Mouse (Mus musculus): ENCODE measurements at regions not wholly inside any gene's neighbourhood (a gene's known extent, or its start where the extent isn't known, plus 50 kb on each side); places are given as distances from the start of the nearest gene placed in this dataset.

DNA sequence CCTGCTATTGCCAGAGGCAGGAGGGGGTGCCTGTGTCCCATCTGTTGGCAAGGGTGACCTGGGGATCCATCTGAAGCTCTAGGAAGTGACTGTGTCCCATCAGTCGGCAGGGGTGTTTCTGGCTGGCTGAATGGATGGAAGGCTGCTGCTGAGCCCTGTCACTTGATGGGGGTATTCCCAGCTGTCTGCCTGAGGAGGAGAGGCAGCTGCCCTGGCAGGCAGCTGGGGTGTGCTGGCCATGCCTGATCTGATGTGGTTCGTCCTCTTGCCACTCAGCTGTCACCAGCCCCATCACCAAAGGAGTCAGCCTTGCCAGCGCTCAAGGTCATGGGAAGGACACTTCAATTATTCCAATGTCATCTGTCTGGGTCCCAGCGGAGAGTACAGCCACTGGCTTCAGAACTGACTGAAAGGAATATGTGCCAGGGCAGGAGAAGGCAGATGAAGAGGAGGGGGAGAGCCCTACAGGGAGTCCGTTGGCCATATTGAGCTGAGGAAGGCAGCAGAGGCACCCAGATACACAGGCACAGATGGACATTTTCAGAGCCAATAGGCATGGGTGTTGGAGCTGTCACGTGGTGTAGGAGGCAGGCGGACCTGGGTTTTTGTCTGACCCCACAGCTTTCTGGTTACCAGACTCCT lies 89.3 kb downstream of the Efnb1 start:
- Histone ChIP-seq H3K4me1 (ENCODE audit: control insufficient read depth, insufficient read depth, insufficient read length, low read length) (peaks cover 7% of the 10 kb centered on the region), H3K27ac (replicated peaks; ENCODE audit: low read depth, low read length) (no peak overlapping the region), H3K4me3 (ENCODE audit: insufficient read depth, low read depth, low read length) (no peak overlapping the region)

DNA sequence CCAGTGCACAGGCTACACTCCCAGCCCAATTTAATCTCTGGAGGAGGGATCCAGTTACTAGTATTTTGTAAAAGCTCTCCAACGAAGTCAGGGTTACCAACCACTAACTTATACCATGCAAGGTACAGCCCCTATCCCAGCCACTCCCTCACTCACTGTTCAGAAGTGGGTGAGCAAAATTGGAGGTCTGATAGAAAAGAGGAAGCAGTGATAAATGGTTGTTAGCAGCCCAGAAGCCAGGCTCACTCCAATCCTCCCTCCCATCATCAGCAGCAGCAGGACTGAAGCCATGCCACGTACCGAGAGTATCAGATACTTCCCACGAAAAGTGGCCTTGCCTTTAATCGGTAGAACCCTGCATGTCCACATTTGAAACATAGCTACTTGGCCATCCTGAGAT lies 86.1 kb downstream of the Efnb1 start:
- H3K27ac ChIP-seq (replicated peaks; ENCODE audit: low read depth, low read length) = no peak overlapping the region
- H3K4me3 ChIP-seq (ENCODE audit: insufficient read depth, low read depth, low read length) = no peak overlapping the region
- H3K4me1 ChIP-seq (ENCODE audit: control insufficient read depth, insufficient read depth, insufficient read length, low read length) = peaks cover 8% of the 10 kb centered on the region

DNA sequence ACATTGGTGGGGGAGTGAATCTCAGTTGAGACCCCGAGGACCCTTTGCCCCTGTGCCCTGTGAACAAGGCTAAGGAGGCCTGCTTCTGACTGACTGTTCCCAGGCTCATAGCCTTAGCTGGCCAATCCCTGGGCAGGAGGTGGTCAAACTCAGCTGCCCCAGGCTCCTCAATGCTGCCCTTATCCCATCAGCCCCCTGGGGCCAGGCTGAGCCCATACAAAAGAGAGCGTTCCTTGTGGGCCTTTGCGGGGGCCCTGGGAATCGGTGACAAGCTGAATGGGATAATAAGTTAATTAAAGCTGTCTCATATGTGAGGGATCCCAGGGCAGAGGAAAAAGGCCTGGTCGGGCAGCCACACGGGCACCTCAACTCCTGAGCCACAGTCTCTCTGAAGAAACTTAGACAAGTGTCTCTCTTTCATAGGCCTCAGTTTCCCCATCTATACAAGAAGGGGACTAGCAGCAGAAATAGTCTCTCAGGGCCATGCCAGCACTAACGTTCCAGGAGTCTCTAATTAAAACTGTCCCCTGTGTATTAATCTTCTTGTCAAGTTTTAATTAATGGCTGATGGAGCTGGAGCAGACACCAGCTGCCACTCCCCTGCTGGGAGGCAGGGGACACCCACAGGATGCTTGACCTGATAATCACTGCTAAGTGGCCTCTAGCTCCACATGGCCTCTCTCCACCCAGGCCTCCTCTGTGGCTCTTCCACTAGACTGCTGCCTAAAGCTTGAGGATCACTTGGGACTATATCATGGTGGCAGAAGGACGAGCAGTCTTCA lies 84.9 kb downstream of the Efnb1 start:
- Histone ChIP-seq H3K4me3 (ENCODE audit: insufficient read depth, low read depth, low read length) (no peak overlapping the region), H3K4me1 (ENCODE audit: control insufficient read depth, insufficient read depth, insufficient read length, low read length) (peaks cover 5% of the 10 kb centered on the region), H3K27ac (replicated peaks; ENCODE audit: low read depth, low read length) (no peak overlapping the region)

DNA sequence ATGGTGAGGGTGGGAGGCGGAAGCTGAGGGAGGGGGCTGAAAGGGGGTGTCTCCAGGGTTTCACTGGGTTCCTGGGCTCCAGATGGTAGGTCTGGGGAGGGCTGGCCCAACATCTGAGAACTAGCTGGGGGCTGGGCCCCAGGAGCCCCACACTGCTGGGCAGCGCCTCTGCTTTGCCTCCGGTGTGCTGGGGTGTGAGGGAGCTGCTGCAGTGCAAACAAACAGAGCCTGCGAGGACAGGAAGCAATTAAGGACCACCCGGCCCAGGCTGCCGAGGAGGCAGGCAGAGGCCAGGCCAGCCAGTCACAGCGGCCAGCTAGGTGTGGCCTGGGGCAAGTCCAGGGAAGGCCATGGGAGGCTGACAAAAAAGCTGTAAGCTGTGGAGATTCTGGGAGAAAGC lies 82.3 kb downstream of the Efnb1 start:
- Histone ChIP-seq H3K4me1 (ENCODE audit: control insufficient read depth, insufficient read depth, insufficient read length, low read length) (peaks cover 7% of the 10 kb centered on the region), H3K27ac (replicated peaks; ENCODE audit: low read depth, low read length) (peak overlapping the region; percentile 84)

DNA sequence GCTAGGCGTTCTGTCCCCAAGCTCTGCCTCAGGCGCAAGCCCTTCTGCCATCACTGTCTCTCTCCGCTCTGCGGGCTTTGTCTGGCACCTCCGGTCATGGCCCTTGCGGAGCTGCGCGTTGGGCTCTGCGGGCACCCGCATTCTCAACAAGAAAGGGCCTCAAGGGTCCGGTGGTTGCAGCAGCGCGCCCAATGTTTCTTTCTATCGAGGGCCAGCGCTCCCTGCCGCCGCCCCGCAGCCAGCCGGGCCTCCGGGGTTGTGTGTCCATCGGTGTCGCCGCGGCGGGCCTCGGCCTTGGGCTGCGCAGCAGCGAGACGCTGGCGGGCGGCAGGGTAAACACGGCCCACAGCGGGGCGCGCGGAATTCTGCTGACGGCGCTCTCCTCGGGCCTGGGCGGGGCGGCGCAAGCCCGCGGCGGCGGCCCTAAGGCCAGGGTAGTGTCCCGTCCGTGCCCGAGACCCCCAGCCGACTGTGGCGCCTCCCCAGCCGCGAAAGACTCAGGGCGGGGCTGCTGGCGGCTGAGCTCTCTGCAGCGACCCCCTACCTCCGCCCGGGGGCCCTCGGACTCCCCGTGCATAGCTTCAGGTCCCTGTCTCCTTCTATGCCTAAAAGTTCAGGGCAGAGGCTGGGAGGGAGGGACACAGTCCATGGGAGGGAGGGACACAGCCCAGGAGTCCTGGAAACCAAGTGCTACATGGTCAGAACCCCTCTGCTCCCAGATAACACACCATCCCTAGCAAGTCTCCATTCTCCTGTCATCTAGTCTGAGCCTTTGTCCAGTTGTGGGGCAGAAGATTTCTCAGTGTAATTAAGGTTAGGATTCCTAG lies 80.9 kb downstream of the Efnb1 start:
- Histone ChIP-seq H3K4me3 (ENCODE audit: insufficient read depth, low read depth, low read length) (peak overlapping the region; percentile 69), H3K4me1 (ENCODE audit: control insufficient read depth, insufficient read depth, insufficient read length, low read length) (peaks cover 7% of the 10 kb centered on the region), H3K27ac (replicated peaks; ENCODE audit: low read depth, low read length) (peak overlapping the region; percentile 89)

More for the DNA sequence above, 82.3 kb downstream of the Efnb1 start:
- no peak overlapping the region for H3K4me3 ChIP-seq (ENCODE audit: insufficient read depth, low read depth, low read length)

DNA sequence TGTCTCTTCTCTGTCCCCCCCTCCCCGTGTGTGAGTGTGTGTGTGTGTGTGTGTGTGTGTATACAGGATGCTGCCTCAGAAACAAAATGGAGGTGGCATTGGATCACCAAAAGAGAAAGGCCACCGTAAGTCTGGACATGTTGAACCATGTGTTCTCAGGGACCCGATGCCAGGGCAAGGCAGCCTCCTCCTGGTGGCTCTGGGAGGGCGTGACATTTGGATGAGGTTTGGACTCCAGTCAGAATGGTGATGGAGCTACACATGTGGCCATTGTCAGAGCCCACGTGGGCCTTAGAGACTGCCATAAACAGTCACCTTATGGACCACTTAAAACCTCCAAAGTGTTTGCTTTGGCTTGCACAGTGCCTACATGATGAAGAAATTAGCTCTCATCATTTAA lies 80.0 kb downstream of the Efnb1 start:
- Histone ChIP-seq H3K4me3 (ENCODE audit: insufficient read depth, low read depth, low read length) (no peak overlapping the region), H3K27ac (replicated peaks; ENCODE audit: low read depth, low read length) (no peak overlapping the region), H3K4me1 (ENCODE audit: control insufficient read depth, insufficient read depth, insufficient read length, low read length) (peaks cover 7% of the 10 kb centered on the region)

DNA sequence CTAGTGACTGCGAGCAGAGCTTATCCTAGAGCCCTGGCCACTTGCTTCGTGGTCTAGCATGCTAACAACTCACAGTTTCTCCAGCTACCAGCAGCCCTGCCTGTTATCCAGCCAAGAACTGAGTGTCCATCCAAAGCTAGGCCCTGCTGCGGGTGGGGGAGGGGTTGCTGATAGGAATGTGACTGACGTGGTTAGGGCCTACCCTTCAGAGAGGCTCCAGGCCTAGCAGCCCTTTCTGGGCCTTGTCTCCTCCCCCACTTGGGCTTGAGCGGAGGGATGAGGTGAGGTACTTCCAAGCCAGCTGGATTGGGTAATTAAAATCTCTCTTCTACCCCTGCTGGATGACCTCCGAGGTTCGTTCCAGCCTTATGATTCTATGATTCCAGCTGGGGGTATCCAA lies 79.2 kb downstream of the Efnb1 start:
- peaks cover 7% of the 10 kb centered on the region for H3K4me1 ChIP-seq (ENCODE audit: control insufficient read depth, insufficient read depth, insufficient read length, low read length)
- H3K27ac ChIP-seq (replicated peaks; ENCODE audit: low read depth, low read length) = no peak overlapping the region
- H3K4me3 ChIP-seq (ENCODE audit: insufficient read depth, low read depth, low read length) = no peak overlapping the region

DNA sequence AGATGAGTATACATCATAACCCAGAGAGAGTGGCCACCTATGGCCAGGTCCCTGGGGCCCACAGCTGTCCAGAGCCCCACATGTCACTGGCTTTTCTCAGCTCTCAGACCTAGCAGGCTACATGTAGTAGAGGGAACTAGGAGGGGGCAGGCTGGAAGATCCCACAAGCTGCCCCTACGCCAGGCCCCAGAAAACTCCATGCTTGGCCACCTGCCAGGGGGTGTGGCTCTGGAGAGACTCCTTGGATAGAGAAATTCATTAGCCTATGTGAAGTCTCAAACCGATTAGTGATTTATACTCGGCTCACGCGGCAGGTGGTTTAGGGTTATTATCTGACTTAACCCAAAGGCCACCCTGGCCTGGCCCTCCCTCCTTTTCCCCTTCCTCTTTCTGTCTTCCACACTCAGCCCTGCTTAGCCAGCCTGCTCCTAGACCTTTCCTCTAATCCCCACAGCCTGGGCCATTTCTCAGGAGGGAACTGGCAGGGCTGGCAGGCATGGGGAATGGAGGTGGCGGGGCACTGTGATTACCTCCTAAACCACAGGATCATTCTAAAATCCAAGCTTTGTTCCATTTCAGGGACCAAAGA lies 77.7 kb downstream of the Efnb1 start:
- Histone ChIP-seq H3K4me3 (ENCODE audit: insufficient read depth, low read depth, low read length) (no peak overlapping the region), H3K27ac (replicated peaks; ENCODE audit: low read depth, low read length) (no peak overlapping the region), H3K4me1 (ENCODE audit: control insufficient read depth, insufficient read depth, insufficient read length, low read length) (peaks cover 7% of the 10 kb centered on the region)

DNA sequence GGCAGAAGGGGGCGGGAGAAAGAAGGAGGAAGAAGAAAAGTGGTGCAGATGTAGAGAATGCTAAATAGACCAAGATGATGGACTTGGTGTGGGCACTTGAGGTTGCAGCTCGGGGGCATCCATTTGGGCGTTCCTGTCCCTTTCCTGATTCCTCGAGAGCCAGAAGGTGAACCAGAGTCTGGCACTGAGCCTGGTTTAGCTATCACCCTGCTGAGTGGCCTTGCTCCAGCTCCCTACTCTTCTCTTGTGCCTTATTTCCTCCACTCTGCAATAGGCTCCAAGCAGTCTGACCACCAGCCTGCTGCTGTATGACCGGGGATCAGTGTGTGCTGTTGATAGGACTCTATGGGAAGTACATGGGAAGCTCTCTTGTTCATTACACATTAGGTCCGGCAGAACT lies 68.1 kb downstream of the Efnb1 start:
- Histone ChIP-seq H3K27ac (replicated peaks; ENCODE audit: low read depth, low read length) (no peak overlapping the region), H3K4me3 (ENCODE audit: insufficient read depth, low read depth, low read length) (no peak overlapping the region), H3K4me1 (ENCODE audit: control insufficient read depth, insufficient read depth, insufficient read length, low read length) (peaks cover 13% of the 10 kb centered on the region)

DNA sequence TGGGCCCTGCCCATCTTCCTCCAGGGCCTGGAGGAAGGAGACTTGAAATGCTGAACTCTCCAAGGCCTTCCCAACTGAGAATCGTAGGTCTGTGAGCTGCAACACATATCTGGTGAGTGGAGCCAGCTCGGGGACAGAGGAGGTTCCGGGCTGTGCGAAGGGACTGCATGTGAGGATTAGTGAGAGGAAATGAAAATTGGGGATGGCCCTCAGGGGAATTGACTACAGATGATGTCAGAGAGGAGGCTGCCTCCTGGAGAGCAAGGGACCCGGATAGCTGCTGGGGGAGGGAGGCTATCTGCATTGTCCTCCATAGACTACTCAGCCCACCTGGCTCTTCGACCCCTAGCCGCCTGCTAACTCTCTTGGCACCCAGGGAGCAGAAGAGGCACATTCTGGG lies 65.2 kb downstream of the Efnb1 start:
- no peak overlapping the region for H3K4me3 ChIP-seq (ENCODE audit: insufficient read depth, low read depth, low read length)
- peaks cover 13% of the 10 kb centered on the region for H3K4me1 ChIP-seq (ENCODE audit: control insufficient read depth, insufficient read depth, insufficient read length, low read length)
- H3K27ac ChIP-seq (replicated peaks; ENCODE audit: low read depth, low read length) = peak overlapping the region; percentile 98

DNA sequence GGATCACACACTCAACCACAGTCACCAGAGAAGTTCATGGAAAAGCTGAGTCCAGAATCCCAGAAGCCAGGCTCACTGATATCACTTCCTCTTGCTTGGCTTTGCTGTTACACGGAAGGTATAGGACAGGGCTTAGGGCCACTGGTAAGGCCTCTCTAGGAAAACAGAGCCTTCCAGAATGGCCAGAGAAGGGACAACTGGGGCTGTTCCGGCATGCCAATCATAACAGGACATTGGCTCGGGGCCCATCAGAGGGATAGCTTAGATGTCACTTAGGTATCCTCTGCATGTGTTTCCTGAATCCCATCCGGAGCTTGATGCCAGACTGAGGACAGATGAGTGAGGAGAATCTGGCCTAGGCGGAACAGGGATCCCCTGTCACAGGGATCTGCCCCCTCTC lies 63.7 kb downstream of the Efnb1 start:
- Histone ChIP-seq H3K27ac (replicated peaks; ENCODE audit: low read depth, low read length) (peak overlapping the region; percentile 98), H3K4me3 (ENCODE audit: insufficient read depth, low read depth, low read length) (no peak overlapping the region), H3K4me1 (ENCODE audit: control insufficient read depth, insufficient read depth, insufficient read length, low read length) (peaks cover 13% of the 10 kb centered on the region)

DNA sequence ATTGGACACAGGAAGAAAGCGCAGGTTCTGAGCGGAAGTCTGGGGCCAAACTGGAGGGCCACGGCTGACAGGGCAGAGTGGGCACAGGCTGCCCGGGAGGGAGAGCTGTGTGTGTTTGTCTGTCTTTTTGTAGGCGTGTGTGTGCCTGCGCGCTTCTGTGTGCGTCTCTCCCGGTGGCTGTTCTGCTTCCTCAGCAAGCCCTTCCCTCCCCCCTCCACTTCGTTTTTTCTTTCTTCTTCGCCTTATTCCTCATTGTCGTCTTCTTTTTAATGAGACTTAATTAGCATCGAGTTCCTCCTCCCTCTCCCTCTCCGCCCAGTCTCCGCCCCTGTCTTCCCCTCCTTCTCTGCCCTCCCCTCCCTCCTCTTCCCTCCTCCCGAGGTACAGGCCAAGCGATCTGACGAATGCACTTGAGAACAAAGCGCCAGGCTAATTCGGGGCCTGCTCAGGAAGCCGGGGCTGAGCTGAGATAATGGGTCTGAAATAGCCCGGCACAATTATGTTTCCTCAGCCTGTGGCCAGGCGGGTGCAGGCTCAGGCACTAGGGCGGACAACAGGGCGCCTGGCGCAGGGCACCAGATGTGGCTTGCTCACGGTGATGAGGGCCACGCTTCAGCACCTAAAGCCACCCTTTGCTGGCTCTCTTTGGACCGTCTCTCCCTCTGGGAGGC lies 63.2 kb downstream of the Efnb1 start:
- H3K27ac ChIP-seq (replicated peaks; ENCODE audit: low read depth, low read length) = peak overlapping the region; percentile 98
- peaks cover 13% of the 10 kb centered on the region for H3K4me1 ChIP-seq (ENCODE audit: control insufficient read depth, insufficient read depth, insufficient read length, low read length)
- peak overlapping the region; percentile 55 for H3K4me3 ChIP-seq (ENCODE audit: insufficient read depth, low read depth, low read length)

Measured in brown adipose tissue, adult 24 weeks (tissue).